Mouse (Mus musculus) 3T3-L1 (cell line): ENCODE data around the gene Fmo1.
A peak's percentile ranks its signal among the peaks of the same experiment; 100 is the strongest.
"Not testable (repeated sequence)": the region's sequence is repeated elsewhere in the genome, so short reads cannot be mapped to it uniquely, and the experiment has no call there.

ENCODE experiments used
- DNase-seq: peaks from one replicate; pipeline ENCODE4 v3.0.0-alpha.2; 2015; ENCODE audit warnings: low read depth, low spot score

Gene Fmo1

DNA sequence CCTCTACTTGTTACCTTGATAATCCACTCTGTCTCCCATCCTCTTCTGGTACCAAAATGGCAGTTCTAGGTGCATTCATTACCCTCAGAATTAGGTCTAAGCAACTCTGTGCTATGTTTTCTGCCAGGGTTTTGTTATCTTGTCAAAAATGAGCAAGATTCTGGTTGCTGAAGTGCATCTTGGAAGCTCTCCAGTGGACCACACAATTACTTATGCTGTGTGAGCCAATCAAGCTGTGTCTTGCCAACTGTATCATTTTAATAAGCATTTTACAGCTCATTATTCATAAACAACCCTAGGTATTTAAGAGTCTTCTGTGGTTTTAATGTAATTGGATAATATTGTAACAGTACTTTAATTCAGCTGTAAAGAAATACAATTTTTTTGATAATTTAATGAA lies 70.0 kb downstream of the Fmo1 start:
- DNase-seq: no peak

DNA sequence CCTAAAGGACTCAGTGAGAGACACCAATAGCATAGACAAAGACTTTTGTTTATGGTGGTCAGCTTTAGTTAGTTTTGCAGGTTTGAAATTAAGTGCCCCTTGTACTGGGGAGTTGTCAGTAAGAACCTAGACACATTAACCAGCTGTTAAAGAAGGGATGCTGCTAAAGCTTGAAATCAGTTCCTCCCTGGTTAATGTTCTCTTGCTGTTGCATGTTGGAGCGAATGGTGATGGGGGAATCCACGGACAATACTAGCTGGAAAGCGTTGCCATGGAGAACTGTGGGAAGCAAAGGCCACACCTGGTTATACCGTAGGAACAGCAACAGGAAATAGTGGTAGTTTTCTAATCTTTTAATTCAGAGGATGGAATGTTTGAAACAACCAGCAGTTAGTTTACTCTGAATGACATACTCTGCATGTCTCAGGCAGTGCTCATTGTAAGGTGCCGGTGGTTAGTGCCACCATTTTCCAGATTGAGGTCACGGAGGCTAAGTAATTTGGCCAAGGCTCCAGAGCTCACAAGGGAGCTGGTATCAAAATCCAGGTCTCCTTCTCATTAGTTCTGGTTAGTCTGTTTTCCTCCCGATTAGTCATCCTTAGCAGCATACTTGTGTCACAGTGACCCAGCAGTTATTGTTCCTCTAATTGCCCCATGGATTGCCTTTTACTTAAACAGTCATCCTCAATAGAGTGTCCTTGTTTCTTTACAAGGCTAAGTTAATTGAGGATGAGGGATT lies 73.9 kb downstream of the Fmo1 start:
- DNase-seq: peak; percentile 26

DNA sequence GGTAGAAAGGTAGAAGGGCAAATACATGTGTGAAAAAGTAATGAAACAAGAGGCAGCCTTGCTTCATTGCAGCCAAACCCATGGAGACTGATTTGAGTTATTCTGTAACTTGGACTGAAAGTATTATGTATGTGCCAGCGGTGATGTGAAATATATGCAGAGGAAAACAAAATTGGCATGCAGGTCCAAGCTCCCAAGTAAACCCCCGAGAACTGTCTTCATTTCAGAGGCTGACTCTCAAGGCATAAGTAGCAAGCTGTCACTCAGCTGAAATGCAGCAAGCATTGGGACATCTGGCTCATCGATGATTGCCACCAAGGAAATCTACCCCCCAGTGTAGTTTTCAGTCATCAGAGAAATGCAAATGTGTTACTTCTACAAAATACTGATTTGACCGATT lies 81.2 kb downstream of the Fmo1 start:
- DNase-seq: no peak

DNA sequence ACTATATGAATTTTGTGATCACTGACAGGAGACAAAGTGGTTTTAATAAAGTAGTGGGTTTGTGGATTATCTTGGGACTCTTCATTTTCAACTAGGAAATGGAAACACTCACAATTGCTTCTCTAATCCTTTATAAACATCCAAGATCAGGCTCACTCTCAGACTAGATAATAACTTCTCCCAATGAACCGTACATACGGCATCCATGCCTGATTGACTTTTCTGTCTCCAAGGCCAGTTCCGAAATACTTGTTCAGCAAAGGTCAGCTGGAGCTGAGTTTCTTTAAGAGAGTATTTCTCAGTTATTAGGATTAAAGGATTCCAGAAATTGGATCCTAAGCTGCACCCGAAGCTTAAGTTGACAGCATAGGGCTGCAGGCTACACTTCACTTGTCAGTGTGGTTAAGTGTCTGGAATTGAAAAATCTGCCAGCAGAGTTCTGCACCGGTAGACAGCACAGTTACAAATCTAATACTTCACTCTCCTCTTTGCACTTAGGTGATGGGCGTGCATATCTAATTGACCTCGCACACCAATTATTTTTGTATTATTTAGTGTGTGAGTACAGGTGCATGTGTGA lies 82.7 kb downstream of the Fmo1 start:
- DNase-seq: no peak

DNA sequence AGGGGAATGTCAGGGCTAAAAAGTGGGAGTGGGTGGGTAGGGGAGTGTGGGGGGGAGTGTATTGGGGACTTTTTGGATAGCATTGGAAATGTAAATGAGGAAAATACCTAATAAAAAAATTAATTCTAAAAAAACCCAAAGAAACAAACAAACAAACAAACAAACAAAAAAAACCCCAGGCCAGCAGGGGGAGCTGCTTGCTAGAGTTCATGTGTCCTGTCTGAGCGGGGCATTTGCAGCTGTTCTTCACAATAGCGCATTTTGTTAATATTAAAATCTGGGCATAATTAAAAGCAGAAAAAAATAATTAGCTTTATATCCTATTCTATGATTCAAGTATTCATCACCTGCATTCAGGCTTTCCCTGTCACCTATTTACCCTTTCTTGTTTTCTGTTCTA lies 85.4 kb downstream of the Fmo1 start:
- DNase-seq: not testable (repeated sequence)
